Mouse (Mus musculus) midbrain, embryonic 12.5 days (tissue): ENCODE measurements at regions not wholly inside any gene's neighbourhood (a gene's known extent, or its start where the extent isn't known, plus 50 kb on each side); places are given as distances from the start of the nearest gene placed in this dataset.
"Not testable (repeated sequence)": the region's sequence is repeated elsewhere in the genome, so short reads cannot be mapped to it uniquely, and the experiment has no call there.

Experiments
- ATAC-seq: fragments of 200-750 bp; cut with Nextera tagmentation; 2 replicates; pipeline ENCODE4 v1.8.0; 2017; ENCODE audit warnings: low read depth, moderate TSS enrichment, moderate library complexity; ENCODE audit not compliant: low FRiP score
- H3K27ac ChIP-seq: fragments of 300-500 bp; sonication (generic); replicated peaks from 2 replicates; pipeline ENCODE4 v1.5.1; 2016; ENCODE audit warnings: mild to moderate bottlenecking
- H3K27me3 ChIP-seq: fragments of 300-500 bp; sonication (generic); 2 replicates; pipeline ENCODE4 v1.6.1; 2016; ENCODE audit warnings: mild to moderate bottlenecking
- H3K36me3 ChIP-seq: fragments of 300-500 bp; sonication (generic); 2 replicates; pipeline ENCODE4 v1.6.1; 2016
- H3K4me1 ChIP-seq: fragments of 300-500 bp; sonication (generic); 2 replicates; pipeline ENCODE4 v1.6.1; 2016
- H3K4me2 ChIP-seq: fragments of 300-500 bp; sonication (generic); replicated peaks from 2 replicates; pipeline ENCODE4 v1.6.1; 2016; ENCODE audit warnings: mild to moderate bottlenecking, moderate library complexity
- H3K4me3 ChIP-seq: fragments of 300-500 bp; sonication (generic); 2 replicates; pipeline ENCODE4 v1.5.1; 2016; ENCODE audit warnings: mild to moderate bottlenecking
- H3K9ac ChIP-seq: fragments of 300-500 bp; sonication (generic); replicated peaks from 2 replicates; pipeline ENCODE4 v1.6.1; 2016; ENCODE audit warnings: mild to moderate bottlenecking, moderate library complexity
- H3K9me3 ChIP-seq: fragments of 300-500 bp; sonication (generic); 2 replicates; pipeline ENCODE4 v1.6.1; 2016; ENCODE audit warnings: mild to moderate bottlenecking
- WGBS: fragments of 180-500 bp; shearing (Covaris S2); methylation state at CpG from one replicate; pipeline ENCODE4 v1.1.7; 2016; 5-methylcytosine and 5-hydroxymethylcytosine counted together

DNA sequence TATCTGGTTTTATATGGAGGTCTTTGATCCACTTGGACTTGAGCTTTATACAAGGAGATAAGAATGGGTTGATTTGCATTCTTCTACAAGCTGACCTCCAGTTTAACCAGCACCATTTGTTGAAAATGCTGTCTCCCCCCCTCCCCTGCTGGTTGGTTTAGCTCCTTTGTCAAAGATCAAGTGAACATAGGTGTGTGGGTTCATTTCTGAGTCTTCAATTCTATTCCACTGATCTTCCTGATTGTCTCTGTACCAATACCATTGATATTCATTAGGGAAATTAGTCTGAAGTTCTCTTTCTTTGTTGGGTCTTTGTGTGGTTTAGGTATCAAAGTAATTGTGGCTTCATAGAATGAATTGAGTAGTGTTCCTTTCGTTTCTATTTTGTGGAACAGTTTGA, 277.5 kb upstream of the Ghitm start:
- H3K4me3 ChIP-seq, H3K27ac ChIP-seq, H3K27me3 ChIP-seq, ATAC-seq, H3K4me1 ChIP-seq, H3K9ac ChIP-seq, H3K4me2 ChIP-seq, H3K9me3 ChIP-seq, H3K36me3 ChIP-seq: not testable (repeated sequence)
- 69% methylated on average over 1 of the region's 1 CpGs for WGBS

GRCm38 (mm10) chr14:37371972-37372371, 236.9 kb upstream of the Ghitm start:
- H3K4me2 ChIP-seq = no peak overlapping the region
- H3K9ac ChIP-seq = no peak overlapping the region
- no peak overlapping the region for H3K4me3 ChIP-seq
- no peaks in the 10 kb centered on the region for H3K36me3 ChIP-seq
- H3K27ac ChIP-seq = no peak overlapping the region
- WGBS = 89% methylated on average over 1 of the region's 1 CpGs
- no peaks in the 10 kb centered on the region for H3K4me1 ChIP-seq
- H3K27me3 ChIP-seq = no peaks in the 10 kb centered on the region
- ATAC-seq = no peak
- no peaks in the 10 kb centered on the region for H3K9me3 ChIP-seq

DNA sequence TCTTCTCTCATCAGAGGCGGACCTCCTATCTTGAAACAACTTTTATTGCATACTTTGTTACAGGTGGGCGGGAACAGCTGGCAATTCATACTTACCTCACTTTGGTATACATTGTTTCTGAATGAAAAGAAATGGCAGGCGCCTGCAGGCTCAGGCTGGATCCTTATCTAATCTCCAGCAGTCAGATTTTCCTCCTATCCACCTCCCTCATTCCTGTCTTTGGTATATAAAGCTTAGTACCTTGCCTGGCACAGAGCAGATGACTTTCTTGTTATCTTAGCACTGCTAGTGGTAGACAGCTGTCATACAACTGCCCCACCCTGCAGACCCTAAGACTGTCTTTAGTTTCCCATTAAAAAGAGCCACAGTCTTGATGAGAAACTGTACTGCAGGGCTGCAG, 226.8 kb upstream of the Ghitm start:
- Histone ChIP-seq H3K27me3 (no peaks in the 10 kb centered on the region), H3K9ac (no peak overlapping the region), H3K36me3 (no peaks in the 10 kb centered on the region), H3K9me3 (no peaks in the 10 kb centered on the region), H3K4me2 (no peak overlapping the region), H3K27ac (no peak overlapping the region), H3K4me3 (no peak overlapping the region), H3K4me1 (no peaks in the 10 kb centered on the region)
- ATAC-seq = no peak
- 83% methylated on average over 3 of the region's 3 CpGs for WGBS

GRCm38 (mm10) chr14:37355968-37356704, 221.1 kb upstream of the Ghitm start:
- Histone ChIP-seq H3K4me2 (peak overlapping the region; percentile 22; the same call in 1 of the 2 replicates), H3K27ac (no peak overlapping the region), H3K4me3 (no peak overlapping the region), H3K4me1 (no peaks in the 10 kb centered on the region), H3K9me3 (no peaks in the 10 kb centered on the region), H3K36me3 (no peaks in the 10 kb centered on the region), H3K27me3 (no peaks in the 10 kb centered on the region), H3K9ac (no peak overlapping the region)
- WGBS = 29% methylated on average over 9 of the region's 9 CpGs
- ATAC-seq = peak; percentile 96

GRCm38 (mm10) chr14:37323392-37323791, 188.3 kb upstream of the Ghitm start:
- H3K27me3 ChIP-seq = no peaks in the 10 kb centered on the region
- no peak overlapping the region for H3K27ac ChIP-seq
- no peak overlapping the region for H3K4me2 ChIP-seq
- H3K9me3 ChIP-seq = no peaks in the 10 kb centered on the region
- no peak overlapping the region for H3K9ac ChIP-seq
- no peaks in the 10 kb centered on the region for H3K4me1 ChIP-seq
- H3K4me3 ChIP-seq = no peak overlapping the region
- H3K36me3 ChIP-seq = no peaks in the 10 kb centered on the region
- 90% methylated on average over 4 of the region's 4 CpGs for WGBS
- ATAC-seq = no peak

- H3K4me3 ChIP-seq = no peak overlapping the region
- H3K36me3 ChIP-seq = no peaks in the 10 kb centered on the region
- no peaks in the 10 kb centered on the region for H3K4me1 ChIP-seq
- WGBS = 76% methylated on average over 7 of the region's 7 CpGs
- no peaks in the 10 kb centered on the region for H3K27me3 ChIP-seq
- H3K27ac ChIP-seq = no peak overlapping the region
- no peak for ATAC-seq
- no peak overlapping the region for H3K4me2 ChIP-seq
- no peak overlapping the region for H3K9ac ChIP-seq
- H3K9me3 ChIP-seq = no peaks in the 10 kb centered on the region
Observed at GRCm38 (mm10) chr14:37315239-37315895, 180.3 kb upstream of the Ghitm start.

- no peak overlapping the region for H3K27ac ChIP-seq
- no peak overlapping the region for H3K4me3 ChIP-seq
- H3K4me1 ChIP-seq = no peaks in the 10 kb centered on the region
- H3K36me3 ChIP-seq = no peaks in the 10 kb centered on the region
- ATAC-seq = no peak
- no peaks in the 10 kb centered on the region for H3K27me3 ChIP-seq
- no peak overlapping the region for H3K9ac ChIP-seq
- H3K4me2 ChIP-seq = no peak overlapping the region
- no peaks in the 10 kb centered on the region for H3K9me3 ChIP-seq
Observed at GRCm38 (mm10) chr14:37313906-37314305, 178.8 kb upstream of the Ghitm start.

- Histone ChIP-seq H3K36me3 (no peaks in the 10 kb centered on the region), H3K27ac (no peak overlapping the region), H3K9me3 (no peaks in the 10 kb centered on the region), H3K27me3 (no peaks in the 10 kb centered on the region), H3K4me2 (no peak overlapping the region), H3K9ac (no peak overlapping the region), H3K4me1 (no peaks in the 10 kb centered on the region), H3K4me3 (no peak overlapping the region)
- WGBS = 95% methylated on average over 3 of the region's 3 CpGs
- no peak for ATAC-seq
Observed at GRCm38 (mm10) chr14:37312887-37313286, 177.8 kb upstream of the Ghitm start.

DNA sequence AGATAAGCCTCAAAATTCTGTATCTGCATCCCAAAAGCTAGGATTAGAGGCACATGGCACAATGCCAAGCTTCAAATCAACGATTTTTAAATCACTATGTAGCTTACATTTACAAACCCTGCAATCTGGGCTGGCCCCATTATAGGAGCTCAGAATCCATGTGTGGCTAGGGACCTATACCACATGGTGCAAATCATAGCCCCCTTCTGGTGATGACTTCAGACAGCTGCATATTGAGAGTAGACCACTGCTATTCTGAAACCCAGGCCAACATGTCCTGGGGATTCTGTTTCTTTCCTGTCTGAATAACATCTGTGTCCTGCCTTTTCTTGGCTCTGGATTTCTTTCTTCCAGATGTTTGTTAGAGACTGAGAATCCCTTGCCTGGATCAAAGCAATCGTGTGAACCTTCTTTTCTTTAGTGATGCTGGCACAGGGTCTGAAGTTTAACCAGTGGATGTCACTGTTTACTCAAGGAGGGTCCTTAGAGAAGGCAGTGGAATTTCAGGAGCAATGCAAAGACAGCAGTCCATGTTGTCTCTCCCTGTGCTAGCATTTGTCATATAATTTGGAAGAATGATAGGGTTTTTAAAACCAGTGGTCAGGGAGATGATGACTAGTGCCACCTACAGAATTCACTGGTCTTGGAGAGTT, 171.7 kb upstream of the Ghitm start:
- Histone ChIP-seq H3K4me2 (no peak overlapping the region), H3K9me3 (no peaks in the 10 kb centered on the region), H3K36me3 (no peaks in the 10 kb centered on the region), H3K27me3 (no peaks in the 10 kb centered on the region), H3K27ac (no peak overlapping the region), H3K4me1 (no peaks in the 10 kb centered on the region), H3K4me3 (no peak overlapping the region), H3K9ac (no peak overlapping the region)
- no peak for ATAC-seq
- 72% methylated on average over 2 of the region's 2 CpGs for WGBS

DNA sequence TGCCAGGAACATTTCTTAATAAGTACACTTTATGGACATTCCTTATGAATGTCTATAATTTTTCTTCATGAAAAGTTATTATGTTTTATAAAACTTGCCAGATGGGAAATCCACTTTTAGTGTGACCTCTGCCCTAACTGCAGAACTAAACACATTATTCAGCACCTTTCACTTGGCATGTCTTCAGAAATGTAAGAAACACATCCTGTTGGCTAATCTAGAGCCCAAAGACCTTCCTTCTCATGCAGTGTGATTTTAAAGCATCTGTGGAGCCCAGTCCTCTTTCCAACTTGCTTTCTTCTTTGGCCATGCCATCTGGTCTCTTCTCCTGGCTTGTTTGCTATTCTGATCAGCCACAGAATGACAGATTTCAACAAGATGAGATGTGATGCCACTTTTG, 163.6 kb upstream of the Ghitm start:
- H3K4me3 ChIP-seq = no peak overlapping the region
- no peak for ATAC-seq
- H3K27ac ChIP-seq = no peak overlapping the region
- H3K9ac ChIP-seq = no peak overlapping the region
- H3K4me1 ChIP-seq = no peaks in the 10 kb centered on the region
- H3K4me2 ChIP-seq = no peak overlapping the region
- H3K36me3 ChIP-seq = no peaks in the 10 kb centered on the region
- H3K9me3 ChIP-seq = no peaks in the 10 kb centered on the region
- no peaks in the 10 kb centered on the region for H3K27me3 ChIP-seq

- 86% methylated on average over 1 of the region's 1 CpGs for WGBS
- Histone ChIP-seq H3K4me2 (no peak overlapping the region), H3K4me1 (no peaks in the 10 kb centered on the region), H3K9me3 (no peaks in the 10 kb centered on the region), H3K27me3 (no peaks in the 10 kb centered on the region), H3K27ac (no peak overlapping the region), H3K4me3 (no peak overlapping the region), H3K9ac (no peak overlapping the region), H3K36me3 (no peaks in the 10 kb centered on the region)
- no peak for ATAC-seq
Observed at GRCm38 (mm10) chr14:37296531-37296930, 161.5 kb upstream of the Ghitm start.

DNA sequence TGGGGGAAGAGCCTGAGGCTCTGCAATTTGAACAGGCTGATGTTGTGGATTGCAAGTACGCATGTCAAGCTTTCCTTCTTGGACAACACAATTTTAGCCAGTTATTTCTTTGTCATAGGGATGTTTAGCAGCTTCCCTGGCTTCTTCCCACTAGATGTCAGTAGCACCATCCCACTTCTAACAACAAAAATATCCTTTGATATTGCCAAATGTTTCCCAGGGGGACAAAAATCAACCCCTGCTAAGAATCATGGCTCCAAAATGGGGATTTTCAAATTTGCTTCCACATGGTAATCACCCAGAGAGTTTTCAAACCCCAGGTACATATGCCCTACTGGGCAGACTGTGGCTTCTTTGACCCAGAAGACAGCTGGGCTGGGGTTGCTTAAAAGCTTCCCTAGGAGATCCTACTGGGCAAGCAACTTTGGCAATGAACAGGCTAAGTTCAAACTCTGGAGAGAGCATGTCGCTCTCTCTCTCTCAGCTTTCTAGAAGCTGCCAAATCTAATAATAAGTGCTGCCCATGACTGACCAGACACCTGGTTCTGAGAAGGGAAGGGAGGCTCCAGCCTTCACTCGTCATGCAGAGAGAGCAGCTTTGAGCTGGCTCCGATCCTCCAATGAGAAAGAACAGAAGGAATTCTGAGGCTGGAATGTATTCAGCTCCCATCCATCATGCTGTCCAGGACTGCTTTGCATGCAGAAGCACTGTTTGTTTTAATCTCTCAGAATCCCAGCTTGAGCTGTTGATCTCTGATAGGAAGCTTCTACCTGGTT, 157.2 kb upstream of the Ghitm start:
- Histone ChIP-seq H3K9me3 (no peaks in the 10 kb centered on the region), H3K9ac (no peak overlapping the region), H3K4me3 (no peak overlapping the region), H3K4me2 (no peak overlapping the region), H3K27me3 (no peaks in the 10 kb centered on the region), H3K27ac (no peak overlapping the region), H3K36me3 (no peaks in the 10 kb centered on the region), H3K4me1 (no peaks in the 10 kb centered on the region)
- 77% methylated on average over 4 of the region's 4 CpGs for WGBS
- no peak for ATAC-seq
